Mouse (Mus musculus) heart, embryonic 15.5 days (tissue): ENCODE results near the gene Gm20696. TPM values are rescaled to one million over a fixed set of nuclear protein-coding genes. Genes with fewer than 3 reads are reported as not detected.

Source experiments
- ATAC-seq: fragments of 200-750 bp; cut with Nextera tagmentation; replicated peaks from 2 replicates; pipeline ENCODE4 v1.8.0; 2017; ENCODE audit warnings: low read depth, moderate TSS enrichment; ENCODE audit not compliant: insufficient number of reproducible peaks, insufficient read depth, low FRiP score
- H3K27ac ChIP-seq: fragments of 300-500 bp; sonication (generic); 2 replicates; pipeline ENCODE4 v1.5.1; 2015; ENCODE audit warnings: mild to moderate bottlenecking, inconsistent platforms
- H3K27me3 ChIP-seq: fragments of 300-500 bp; sonication (generic); 2 replicates; pipeline ENCODE4 v1.6.1; 2015; ENCODE audit warnings: inconsistent platforms
- H3K36me3 ChIP-seq: fragments of 300-500 bp; sonication (generic); 2 replicates; pipeline ENCODE4 v1.6.1; 2015; ENCODE audit warnings: mild to moderate bottlenecking, inconsistent platforms
- H3K4me1 ChIP-seq: fragments of 300-500 bp; sonication (generic); replicated peaks from 2 replicates; pipeline ENCODE4 v1.6.1; 2015; ENCODE audit warnings: inconsistent platforms
- H3K4me2 ChIP-seq: fragments of 300-500 bp; sonication (generic); 2 replicates; pipeline ENCODE4 v1.6.1; 2015; ENCODE audit warnings: inconsistent platforms, mild to moderate bottlenecking, moderate library complexity
- H3K4me3 ChIP-seq: fragments of 300-500 bp; sonication (generic); 2 replicates; pipeline ENCODE4 v1.5.1; 2015; ENCODE audit warnings: mild to moderate bottlenecking, inconsistent platforms
- H3K9ac ChIP-seq: fragments of 300-500 bp; sonication (generic); 2 replicates; pipeline ENCODE4 v1.6.1; 2015; ENCODE audit warnings: mild to moderate bottlenecking, inconsistent platforms
- H3K9me3 ChIP-seq: fragments of 300-500 bp; sonication (generic); replicated peaks from 2 replicates; pipeline ENCODE4 v1.6.1; 2016; ENCODE audit warnings: inconsistent platforms
- whole genome bisulfite sequencing: fragments of 180-500 bp; shearing (Covaris S2); methylation state at CpG from one replicate; pipeline ENCODE4 v1.1.7; 2015; ENCODE audit warnings: mixed read lengths; 5-methylcytosine and 5-hydroxymethylcytosine counted together
- polyA plus RNA-seq: library from polyadenylated mRNA; unstranded; fragments of >200 nt; fragmentation: Nextera tagmentation; extraction: Ambion mirVana; gene quantifications from 2 replicates; pipeline ENCODE4 v1.2.1, GENCODE M21; 2015

Gene Gm20696
- polyA plus RNA-seq, 1 experiment from 2014 or later: 2.9 TPM

DNA sequence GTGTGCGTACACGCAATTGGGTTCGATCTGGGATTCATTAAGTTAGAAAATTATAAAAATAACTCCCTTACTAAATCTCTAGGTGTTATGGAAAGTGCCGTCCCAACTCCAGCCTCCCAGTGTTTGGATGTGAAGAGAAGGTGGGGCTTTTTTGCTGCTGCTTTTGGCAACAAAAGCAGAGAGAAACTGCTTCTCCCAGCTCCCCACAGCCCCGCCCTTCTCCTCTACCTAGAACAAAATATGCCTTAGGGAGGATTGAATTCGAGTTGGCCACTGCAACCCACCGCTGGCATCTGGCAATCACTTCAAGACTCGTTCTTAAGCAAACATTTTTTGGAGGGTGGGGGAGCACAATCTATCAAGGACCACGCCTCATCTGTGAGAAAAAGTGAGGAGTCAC lies 191.6 kb downstream of the Gm20696 start:
- Histone ChIP-seq H3K4me1 (0 out of 2 replicates have a peak, but pooled peaks cover 3% of the 10 kb centered on the region), H3K36me3 (no peaks in the 10 kb centered on the region), H3K4me3 (no peak overlapping the region), H3K4me2 (no peak overlapping the region), H3K9ac (no peak overlapping the region), H3K9me3 (no peaks in the 10 kb centered on the region), H3K27me3 (no peaks in the 10 kb centered on the region), H3K27ac (no peak overlapping the region)
- 80% methylated on average over 9 of the region's 9 CpGs for WGBS
- ATAC-seq: no peak

DNA sequence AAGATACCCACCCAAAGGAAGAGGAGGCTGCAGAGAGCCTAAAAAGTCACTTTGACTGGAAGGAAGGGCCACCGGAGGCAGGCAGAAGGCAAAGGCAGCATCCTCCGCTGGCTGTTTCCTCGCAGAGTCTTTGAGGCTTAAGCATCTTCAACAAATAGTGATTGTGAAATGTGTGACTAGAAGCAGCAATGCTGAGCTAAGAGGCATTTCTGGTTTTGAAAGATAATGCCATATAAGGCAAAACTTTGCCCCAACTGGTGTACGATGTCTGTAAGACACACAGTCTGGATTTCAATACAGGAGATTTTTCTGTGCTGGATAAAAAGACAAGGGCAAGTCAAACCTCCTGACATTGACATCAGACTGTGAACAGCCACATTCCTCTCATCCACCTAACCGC lies 195.7 kb downstream of the Gm20696 start:
- Histone ChIP-seq H3K9ac (no peak overlapping the region), H3K4me3 (no peak overlapping the region), H3K9me3 (no peaks in the 10 kb centered on the region), H3K4me1 (0 out of 2 replicates have a peak, but pooled peaks cover 7% of the 10 kb centered on the region), H3K27ac (no peak overlapping the region), H3K4me2 (no peak overlapping the region), H3K36me3 (no peaks in the 10 kb centered on the region), H3K27me3 (no peaks in the 10 kb centered on the region)
- 64% methylated on average over 5 of the region's 5 CpGs for WGBS
- no peak for ATAC-seq

DNA sequence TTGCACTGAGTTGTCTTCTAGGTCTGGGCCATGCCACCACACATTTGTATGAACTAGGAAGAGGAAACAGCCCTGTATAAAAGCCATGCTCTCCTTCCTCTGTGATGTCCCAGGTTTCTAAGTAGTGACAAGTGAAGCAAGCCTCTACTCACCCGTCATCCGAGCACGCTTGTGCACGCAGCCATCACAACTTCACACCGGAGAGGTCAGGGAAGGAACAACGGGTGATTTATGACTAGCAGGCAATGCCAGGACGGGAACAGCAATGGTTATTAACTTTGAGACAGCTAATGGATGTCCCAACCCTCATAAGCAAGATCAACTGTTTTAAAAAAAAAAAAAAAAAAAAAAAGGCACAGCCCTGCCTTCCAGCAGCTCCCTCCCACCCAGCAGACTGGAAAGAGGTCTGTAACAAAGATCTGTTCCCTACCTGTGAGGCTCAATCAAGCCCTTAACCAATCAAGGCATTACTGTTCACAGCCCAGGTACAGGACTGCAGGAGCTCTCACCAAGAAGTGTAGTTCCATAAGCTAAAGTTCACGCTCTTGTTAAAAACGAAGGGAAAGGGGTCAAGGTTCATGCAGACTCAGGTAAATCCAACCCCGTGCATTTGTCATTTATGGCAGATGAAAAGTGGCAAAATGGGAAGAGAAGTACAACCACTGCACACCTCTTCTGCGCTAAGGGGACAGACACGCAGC lies 197.3 kb downstream of the Gm20696 start:
- Histone ChIP-seq H3K27ac (no peak overlapping the region), H3K4me1 (0 out of 2 replicates have a peak, but pooled peaks cover 7% of the 10 kb centered on the region), H3K4me2 (no peak overlapping the region), H3K4me3 (no peak overlapping the region), H3K9me3 (no peaks in the 10 kb centered on the region), H3K27me3 (no peaks in the 10 kb centered on the region), H3K36me3 (no peaks in the 10 kb centered on the region), H3K9ac (no peak overlapping the region)
- WGBS: 82% methylated on average over 12 of the region's 12 CpGs
- no peak for ATAC-seq

DNA sequence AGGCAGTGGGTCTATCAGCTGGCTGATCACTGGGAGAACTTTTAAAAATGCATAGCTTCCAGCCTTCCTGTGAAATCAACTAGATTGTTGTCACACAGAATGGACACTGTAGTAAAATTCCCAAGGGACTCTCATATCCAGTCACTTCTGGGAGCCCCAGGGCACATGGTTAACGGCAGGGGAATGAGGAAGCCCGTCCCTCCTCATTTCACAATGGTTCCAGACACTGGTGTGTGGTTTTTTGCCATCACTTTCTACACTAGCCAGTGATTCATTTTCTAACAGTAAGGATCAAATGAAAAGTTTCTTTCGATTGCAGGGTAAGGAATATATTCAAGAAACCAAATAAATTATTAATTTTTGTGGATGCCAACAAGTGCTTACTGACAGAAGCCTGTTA lies 198.8 kb downstream of the Gm20696 start:
- H3K4me3 ChIP-seq: no peak overlapping the region
- no peaks in the 10 kb centered on the region for H3K9me3 ChIP-seq
- H3K9ac ChIP-seq: no peak overlapping the region
- 0 out of 2 replicates have a peak, but pooled peaks cover 7% of the 10 kb centered on the region for H3K4me1 ChIP-seq
- H3K4me2 ChIP-seq: no peak overlapping the region
- no peak overlapping the region for H3K27ac ChIP-seq
- no peaks in the 10 kb centered on the region for H3K36me3 ChIP-seq
- WGBS: 61% methylated on average over 3 of the region's 3 CpGs
- H3K27me3 ChIP-seq: no peaks in the 10 kb centered on the region
- no peak for ATAC-seq

DNA sequence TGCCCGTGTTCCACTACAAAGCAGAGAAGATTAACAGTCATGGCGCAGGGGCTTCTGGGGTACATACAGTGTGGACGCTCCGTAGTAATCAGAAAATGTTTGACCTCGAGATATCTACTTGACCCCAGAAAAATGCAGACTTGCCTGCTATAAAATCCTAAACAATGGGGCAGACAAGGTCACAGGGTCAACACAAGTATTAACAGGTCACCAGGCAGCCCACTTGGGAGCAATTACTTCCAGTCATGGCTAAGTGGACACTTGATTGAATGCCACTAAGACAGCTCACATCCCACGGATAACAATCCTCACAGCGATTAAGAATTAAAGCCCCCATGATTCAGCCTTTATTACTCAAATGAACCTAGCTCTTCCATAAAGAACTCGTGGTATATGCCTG lies 199.5 kb downstream of the Gm20696 start:
- H3K4me1 ChIP-seq: 0 out of 2 replicates have a peak, but pooled peaks cover 7% of the 10 kb centered on the region
- no peak overlapping the region for H3K4me3 ChIP-seq
- ATAC-seq: no peak
- no peak overlapping the region for H3K9ac ChIP-seq
- H3K27me3 ChIP-seq: no peaks in the 10 kb centered on the region
- 48% methylated on average over 8 of the region's 8 CpGs for WGBS
- no peak overlapping the region for H3K4me2 ChIP-seq
- no peak overlapping the region for H3K27ac ChIP-seq
- H3K9me3 ChIP-seq: no peaks in the 10 kb centered on the region
- no peaks in the 10 kb centered on the region for H3K36me3 ChIP-seq

DNA sequence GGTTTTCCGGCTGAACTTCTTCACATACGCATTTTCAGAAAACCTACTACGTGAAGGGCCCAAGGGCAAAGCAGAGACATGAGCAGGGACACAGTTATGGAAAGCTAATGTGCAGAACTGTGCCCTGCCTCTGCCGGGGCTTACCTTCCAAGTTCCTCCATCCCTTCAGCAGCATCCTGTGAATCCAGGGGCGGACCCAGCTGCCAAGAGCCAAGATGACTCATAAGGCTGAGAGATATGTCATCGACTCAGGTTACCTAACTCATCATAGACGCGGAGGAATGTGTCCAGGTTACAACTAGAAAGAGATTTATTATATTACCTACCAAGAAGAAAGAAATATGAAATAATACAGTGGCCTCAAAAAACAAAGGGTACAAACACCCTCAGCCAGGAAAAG lies 200.2 kb downstream of the Gm20696 start:
- H3K36me3 ChIP-seq: no peaks in the 10 kb centered on the region
- H3K4me1 ChIP-seq: 0 out of 2 replicates have a peak, but pooled peaks cover 7% of the 10 kb centered on the region
- no peaks in the 10 kb centered on the region for H3K27me3 ChIP-seq
- WGBS: 63% methylated on average over 8 of the region's 8 CpGs
- H3K9ac ChIP-seq: no peak overlapping the region
- no peak overlapping the region for H3K4me3 ChIP-seq
- H3K9me3 ChIP-seq: no peaks in the 10 kb centered on the region
- no peak overlapping the region for H3K4me2 ChIP-seq
- no peak for ATAC-seq
- H3K27ac ChIP-seq: no peak overlapping the region

DNA sequence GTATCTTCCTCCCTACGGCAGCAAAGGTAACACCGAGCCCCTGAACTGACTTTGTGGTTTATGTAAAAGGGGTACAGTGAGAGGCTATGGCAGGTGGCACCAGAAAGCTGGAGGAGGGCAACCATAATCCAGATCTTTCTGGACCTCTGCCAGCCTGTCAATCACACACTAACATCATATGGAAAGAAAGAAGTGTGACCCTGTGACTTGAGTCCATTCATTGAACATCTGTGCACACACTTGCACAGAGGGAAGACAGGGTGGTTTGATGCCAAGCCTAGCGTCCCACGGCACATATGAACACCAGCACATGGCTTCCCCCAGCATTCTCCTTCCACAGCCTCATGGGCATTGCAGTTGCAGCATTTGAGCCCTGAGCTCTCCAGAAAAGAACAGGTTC lies 202.1 kb downstream of the Gm20696 start:
- Histone ChIP-seq H3K9me3 (no peaks in the 10 kb centered on the region), H3K4me1 (0 out of 2 replicates have a peak, but pooled peaks cover 4% of the 10 kb centered on the region), H3K27ac (no peak overlapping the region), H3K9ac (no peak overlapping the region), H3K36me3 (no peaks in the 10 kb centered on the region), H3K4me3 (no peak overlapping the region), H3K27me3 (no peaks in the 10 kb centered on the region), H3K4me2 (no peak overlapping the region)
- ATAC-seq: no peak
- 88% methylated on average over 4 of the region's 4 CpGs for WGBS

DNA sequence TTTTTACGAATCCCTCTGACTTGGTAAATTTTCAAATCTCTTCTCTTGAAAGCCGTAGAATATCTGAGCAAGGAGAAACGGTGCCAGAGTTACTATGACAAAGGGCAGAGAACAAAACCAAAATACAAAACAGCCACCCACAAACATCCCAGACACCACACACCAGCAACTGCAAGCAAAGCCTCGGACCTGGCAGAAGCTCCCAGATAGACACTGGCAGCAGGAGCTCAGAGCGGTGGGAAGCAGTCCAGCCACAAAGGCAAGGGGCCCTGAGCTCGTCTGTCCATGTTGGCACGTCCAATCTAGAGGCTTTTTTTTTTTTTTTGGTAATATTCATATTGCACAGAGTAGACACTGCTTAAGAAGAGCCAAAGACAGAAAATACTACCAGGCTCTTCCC lies 202.7 kb downstream of the Gm20696 start:
- H3K36me3 ChIP-seq: no peaks in the 10 kb centered on the region
- ATAC-seq: no peak
- 82% methylated on average over 7 of the region's 7 CpGs for WGBS

DNA sequence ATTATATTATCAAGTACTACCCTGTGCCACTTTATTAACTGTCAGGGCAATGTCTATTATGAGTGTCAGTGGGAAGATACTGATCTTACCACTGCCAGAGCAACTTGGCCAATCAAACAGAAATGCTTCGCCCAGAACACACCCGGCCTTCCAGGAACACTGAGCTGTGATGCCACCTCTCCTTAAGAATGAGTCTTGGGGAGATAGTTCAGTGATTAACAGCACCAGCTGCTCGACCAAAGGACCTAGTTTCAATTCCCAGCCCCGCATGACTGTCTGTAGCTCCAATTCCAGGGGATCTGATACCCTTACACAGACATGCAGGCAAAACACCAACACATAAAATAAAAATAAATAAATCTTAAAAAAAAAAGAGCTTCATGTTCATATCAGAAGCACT lies 207.8 kb downstream of the Gm20696 start:
- no peak overlapping the region for H3K4me3 ChIP-seq
- WGBS: 90% methylated on average over 4 of the region's 4 CpGs
- H3K4me1 ChIP-seq: no peaks in the 10 kb centered on the region
- H3K36me3 ChIP-seq: no peaks in the 10 kb centered on the region
- no peak overlapping the region for H3K9ac ChIP-seq
- H3K27me3 ChIP-seq: no peaks in the 10 kb centered on the region
- ATAC-seq: no peak
- H3K27ac ChIP-seq: no peak overlapping the region
- H3K9me3 ChIP-seq: no peaks in the 10 kb centered on the region
- H3K4me2 ChIP-seq: no peak overlapping the region

More for the DNA sequence above, 202.7 kb downstream of the Gm20696 start:
- Histone ChIP-seq H3K4me3 (no peak overlapping the region), H3K4me2 (no peak overlapping the region), H3K4me1 (0 out of 2 replicates have a peak, but pooled peaks cover 4% of the 10 kb centered on the region), H3K9ac (no peak overlapping the region), H3K27ac (no peak overlapping the region), H3K9me3 (no peaks in the 10 kb centered on the region), H3K27me3 (no peaks in the 10 kb centered on the region)

DNA sequence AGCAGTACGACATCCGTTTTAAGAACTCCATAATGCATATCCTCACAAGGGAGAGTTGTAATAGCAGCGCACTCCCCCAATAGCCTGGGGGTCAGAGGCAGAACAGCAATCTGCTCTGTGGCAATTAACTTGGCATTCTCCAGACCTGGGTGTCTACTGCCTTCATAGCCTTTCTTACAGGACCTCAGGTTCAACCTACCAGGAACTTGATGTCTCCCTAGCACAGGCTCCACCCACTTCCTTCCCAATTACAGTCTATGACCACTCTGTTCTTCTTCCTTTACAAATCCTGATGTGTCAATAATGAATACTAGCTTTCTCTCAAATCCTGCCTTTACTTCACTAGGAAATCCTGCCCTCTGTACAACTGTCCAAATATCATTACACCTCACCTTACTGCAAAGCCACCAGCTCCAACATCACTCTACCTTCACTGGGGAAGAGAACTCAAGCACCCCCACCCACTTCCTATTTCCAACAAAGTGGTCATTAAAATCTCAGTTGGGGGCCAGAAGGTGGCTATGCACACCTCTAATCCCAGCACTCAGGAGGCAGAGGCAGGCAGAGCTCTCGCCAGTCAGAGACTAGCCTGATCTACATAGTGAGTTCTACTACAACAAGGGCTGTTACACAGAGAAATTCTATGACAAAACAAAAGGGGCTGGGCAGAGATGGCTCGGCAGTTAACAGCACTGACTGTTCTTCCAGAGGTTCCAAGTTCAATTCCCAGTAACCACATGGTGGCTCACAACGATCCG lies 212.7 kb downstream of the Gm20696 start:
- ATAC-seq: no peak
- H3K4me1 ChIP-seq: peaks cover 22% of the 10 kb centered on the region
- H3K27me3 ChIP-seq: no peaks in the 10 kb centered on the region
- 89% methylated on average over 7 of the region's 7 CpGs for WGBS
- no peaks in the 10 kb centered on the region for H3K36me3 ChIP-seq
- no peak overlapping the region for H3K4me2 ChIP-seq
- H3K9ac ChIP-seq: no peak overlapping the region
- H3K27ac ChIP-seq: no peak overlapping the region
- no peak overlapping the region for H3K4me3 ChIP-seq
- no peaks in the 10 kb centered on the region for H3K9me3 ChIP-seq

DNA sequence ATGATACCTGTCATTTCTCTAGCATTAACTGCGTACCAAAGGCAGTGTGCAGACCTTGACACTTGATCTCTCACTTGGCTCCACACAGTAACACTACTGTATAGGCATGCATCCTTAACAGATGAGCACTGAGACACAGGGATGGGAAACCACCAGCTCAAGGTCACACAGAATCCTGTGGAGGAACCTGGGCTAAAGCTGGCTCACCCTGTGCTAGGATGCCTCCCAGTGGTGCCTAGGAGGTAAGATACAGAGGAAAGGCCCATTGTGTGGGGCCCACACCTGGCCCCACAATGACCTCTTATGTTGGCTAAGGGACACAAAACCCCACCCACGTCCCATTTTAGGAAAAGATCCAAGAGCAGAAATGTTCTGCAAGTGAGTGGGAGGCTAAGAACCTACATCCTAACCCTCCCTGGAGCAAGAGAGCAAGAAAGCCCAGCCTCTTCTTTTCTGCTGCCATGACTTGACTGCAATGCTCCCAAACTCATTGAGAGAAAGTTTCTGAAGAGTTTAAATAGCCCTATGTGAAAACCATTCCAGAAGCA lies 213.9 kb downstream of the Gm20696 start:
- Histone ChIP-seq H3K4me1 (peaks cover 22% of the 10 kb centered on the region), H3K4me2 (no peak overlapping the region), H3K36me3 (no peaks in the 10 kb centered on the region), H3K9ac (no peak overlapping the region), H3K27me3 (no peaks in the 10 kb centered on the region), H3K9me3 (no peaks in the 10 kb centered on the region), H3K27ac (no peak overlapping the region), H3K4me3 (no peak overlapping the region)
- ATAC-seq: no peak
- WGBS: 58% methylated on average over 2 of the region's 2 CpGs
